Mouse (Mus musculus) liver, adult 2 months (tissue): ENCODE measurements around the gene Tmem239.

Experiments used
- CTCF ChIP-seq: fragments of 200-500 bp; IDR thresholded peaks from 2 replicates; pipeline ENCODE4 v1.5.1; 2011; ENCODE audit warnings: low read depth, low read length, control low read depth
- POLR2A ChIP-seq: fragments of 200-500 bp; IDR thresholded peaks from 2 replicates; pipeline ENCODE4 v1.6.1; 2011; ENCODE audit warnings: low read length, control low read depth; ENCODE audit not compliant: insufficient read depth; ENCODE audit errors: extremely low read depth

DNA sequence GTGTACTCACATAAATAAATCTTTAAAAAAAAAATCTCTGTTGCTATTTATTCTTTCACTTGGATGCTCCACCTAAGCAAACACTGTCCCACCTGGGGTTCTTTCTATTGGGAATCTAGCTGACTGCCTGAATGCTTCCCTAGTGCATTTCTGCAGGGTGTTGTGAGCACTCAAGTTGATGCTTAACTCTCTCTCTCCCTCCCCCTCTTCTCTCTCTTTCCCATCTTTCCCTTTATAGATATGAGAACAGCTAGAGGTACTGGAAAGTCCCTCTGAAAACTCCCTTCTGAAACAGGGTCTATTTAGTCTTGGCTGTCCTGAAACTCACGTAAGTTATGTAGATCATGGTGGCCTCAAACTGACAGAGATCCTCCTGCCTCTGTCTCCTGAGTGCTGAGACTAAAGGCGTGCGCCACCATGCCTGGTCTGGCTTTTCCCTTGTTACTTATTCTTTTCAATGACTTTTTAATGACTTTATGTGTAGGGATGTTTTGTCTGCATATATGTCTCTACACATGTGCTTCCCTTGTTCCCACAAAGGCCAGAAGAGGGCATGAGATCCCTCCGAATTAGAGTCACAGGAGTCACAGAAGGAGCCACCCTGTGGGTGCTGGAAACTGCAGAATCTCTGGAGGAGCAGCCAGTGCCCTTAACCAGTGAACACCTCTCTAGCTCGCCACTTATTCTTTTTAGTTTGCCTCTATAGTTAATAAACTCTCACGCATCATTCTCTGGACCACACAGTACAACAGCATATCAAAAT, 8.0 kb downstream of the Tmem239 start:
- 0 out of 2 replicates have a peak, but pooled peaks have one; percentile 5 for TF ChIP-seq CTCF
- no peak for TF ChIP-seq POLR2A
